Mouse (Mus musculus) CD4-positive, CD25-positive, alpha-beta regulatory T cell, adult 4 months (primary cell): Measurements from ENCODE around the gene Ankrd45. TPM values are rescaled to one million over a fixed set of nuclear protein-coding genes. Genes with fewer than 3 reads are reported as not detected.
"Not testable (repeated sequence)": the region's sequence is repeated elsewhere in the genome, so short reads cannot be mapped to it uniquely, and the experiment has no call there.

Source experiments
- ATAC-seq: one replicate; pipeline ENCODE4 v1.8.0; 2017
- polyA plus RNA-seq, 2 experiments: library from polyadenylated mRNA; unstranded; fragments of 100-300 nt; shearing (Covaris generic); gene quantifications; one replicate each; pipeline ENCODE4 v1.2.1; 2017

The Ankrd45 gene
- polyA plus RNA-seq = not detected

- no peak for ATAC-seq
These were observed at the start of gene Ankrd45 for GRCm38 (mm10) chr1:161142531-161143159. Gene Ankrd45 (plus strand): TSS chr1:161142691.

- ATAC-seq = no peak
These were observed 42.6 kb upstream of the Ankrd45 start for GRCm38 (mm10) chr1:161099721-161100405.

- no peak for ATAC-seq
These were observed 38.6 kb upstream of the Ankrd45 start for GRCm38 (mm10) chr1:161103842-161104241.

- no peak for ATAC-seq
These were observed 33.3 kb upstream of the Ankrd45 start for GRCm38 (mm10) chr1:161109216-161109615.

GRCm38 (mm10) chr1:161114591-161114990 lies 27.9 kb upstream of the Ankrd45 start:
- no peak for ATAC-seq

- ATAC-seq = no peak
These were observed 19.7 kb upstream of the Ankrd45 start for GRCm38 (mm10) chr1:161122661-161123418.

GRCm38 (mm10) chr1:161126461-161126860 lies 16.0 kb upstream of the Ankrd45 start:
- no peak for ATAC-seq

GRCm38 (mm10) chr1:161130726-161131664 lies 11.5 kb upstream of the Ankrd45 start, which contains the start of gene Klhl20:
Gene Klhl20 (minus strand): TSS chr1:161131511.
- ATAC-seq = peak; percentile 98

GRCm38 (mm10) chr1:161139496-161139895 lies 3.0 kb upstream of the Ankrd45 start:
- no peak for ATAC-seq

GRCm38 (mm10) chr1:161140026-161140762 lies 2.3 kb upstream of the Ankrd45 start:
- no peak for ATAC-seq

- no peak for ATAC-seq
These were observed 725 bp downstream of the Ankrd45 start for GRCm38 (mm10) chr1:161143216-161143615.

- ATAC-seq = not testable (repeated sequence)
These were observed 3.1 kb downstream of the Ankrd45 start for GRCm38 (mm10) chr1:161145611-161146010.

- no peak for ATAC-seq
These were observed 5.4 kb downstream of the Ankrd45 start for GRCm38 (mm10) chr1:161147888-161148287.

GRCm38 (mm10) chr1:161151098-161151497 lies 8.6 kb downstream of the Ankrd45 start:
- no peak for ATAC-seq

- peak; percentile 32 for ATAC-seq
These were observed 14.1 kb downstream of the Ankrd45 start for GRCm38 (mm10) chr1:161156546-161156945.

GRCm38 (mm10) chr1:161159214-161159613 lies 16.7 kb downstream of the Ankrd45 start, which contains the start of gene Tex50:
Gene Tex50 (minus strand): TSS chr1:161159314.
- ATAC-seq = no peak

GRCm38 (mm10) chr1:161160266-161160665 lies 17.8 kb downstream of the Ankrd45 start:
- ATAC-seq = no peak

- ATAC-seq = peak; percentile 95
These were observed 28.2 kb downstream of the Ankrd45 start for GRCm38 (mm10) chr1:161170651-161171050.

GRCm38 (mm10) chr1:161180674-161181073 lies 38.2 kb downstream of the Ankrd45 start:
- ATAC-seq = peak; percentile 78

- ATAC-seq = no peak
These were observed 39.9 kb downstream of the Ankrd45 start for GRCm38 (mm10) chr1:161182386-161182785.

GRCm38 (mm10) chr1:161183677-161184076 lies 41.2 kb downstream of the Ankrd45 start:
- ATAC-seq = no peak
